Mouse (Mus musculus): ENCODE data around the gene Tnip1.

The Tnip1 gene

GRCm38 (mm10) chr11:54962810-54963209 is at the start of gene Tnip1:
Gene Tnip1 (minus strand): TSS chr11:54962917.
- DNase-seq (ENCODE audit: low spot score): no peak

- DNase-seq (ENCODE audit: low spot score): no peak
These were observed 48.7 kb upstream of the Tnip1 start for GRCm38 (mm10) chr11:55011440-55011839.

GRCm38 (mm10) chr11:55008230-55008629 is 45.5 kb upstream of the Tnip1 start:
- no peak for DNase-seq (ENCODE audit: low spot score)

- DNase-seq (ENCODE audit: low spot score): no peak
These were observed 43.0 kb upstream of the Tnip1 start for GRCm38 (mm10) chr11:55005684-55006083.

GRCm38 (mm10) chr11:55004970-55005502 is 42.3 kb upstream of the Tnip1 start:
- DNase-seq (ENCODE audit: low spot score): no peak

- no peak for DNase-seq (ENCODE audit: low spot score)
These were observed 36.0 kb upstream of the Tnip1 start for GRCm38 (mm10) chr11:54998708-54999107.

- DNase-seq (ENCODE audit: low spot score): peak; percentile 45
These were observed 35.6 kb upstream of the Tnip1 start for GRCm38 (mm10) chr11:54998284-54998683.

GRCm38 (mm10) chr11:54996176-54996575 is 33.5 kb upstream of the Tnip1 start:
- no peak for DNase-seq (ENCODE audit: low spot score)

- no peak for DNase-seq (ENCODE audit: low spot score)
These were observed 27.2 kb upstream of the Tnip1 start for GRCm38 (mm10) chr11:54989920-54990319.

GRCm38 (mm10) chr11:54988754-54989349 is 26.1 kb upstream of the Tnip1 start:
- DNase-seq (ENCODE audit: low spot score): no peak

GRCm38 (mm10) chr11:54987974-54988373 is 25.3 kb upstream of the Tnip1 start:
- DNase-seq (ENCODE audit: low spot score): no peak

GRCm38 (mm10) chr11:54985086-54985485 is 22.4 kb upstream of the Tnip1 start:
- DNase-seq (ENCODE audit: low spot score): no peak

GRCm38 (mm10) chr11:54984581-54984980 is 21.9 kb upstream of the Tnip1 start:
- no peak for DNase-seq (ENCODE audit: low spot score)

GRCm38 (mm10) chr11:54984085-54984484 is 21.4 kb upstream of the Tnip1 start:
- peak; percentile 54 for DNase-seq (ENCODE audit: low spot score)

GRCm38 (mm10) chr11:54982520-54982919 is 19.8 kb upstream of the Tnip1 start:
- no peak for DNase-seq (ENCODE audit: low spot score)

GRCm38 (mm10) chr11:54981630-54982029 is 18.9 kb upstream of the Tnip1 start:
- no peak for DNase-seq (ENCODE audit: low spot score)

GRCm38 (mm10) chr11:54977385-54977937 is 14.7 kb upstream of the Tnip1 start:
- DNase-seq (ENCODE audit: low spot score): no peak

GRCm38 (mm10) chr11:54976351-54976750 is 13.6 kb upstream of the Tnip1 start:
- DNase-seq (ENCODE audit: low spot score): no peak

GRCm38 (mm10) chr11:54975756-54976155 is 13.0 kb upstream of the Tnip1 start:
- DNase-seq (ENCODE audit: low spot score): no peak

GRCm38 (mm10) chr11:54975340-54975739 is 12.6 kb upstream of the Tnip1 start:
- no peak for DNase-seq (ENCODE audit: low spot score)

GRCm38 (mm10) chr11:54974639-54975038 is 11.9 kb upstream of the Tnip1 start:
- no peak for DNase-seq (ENCODE audit: low spot score)

- no peak for DNase-seq (ENCODE audit: low spot score)
These were observed 10.9 kb upstream of the Tnip1 start for GRCm38 (mm10) chr11:54973481-54974212.

- no peak for DNase-seq (ENCODE audit: low spot score)
These were observed 10.1 kb upstream of the Tnip1 start for GRCm38 (mm10) chr11:54972789-54973188.
